Mouse (Mus musculus): ENCODE measurements around the gene Faim. TPM values are rescaled to one million over a fixed set of nuclear protein-coding genes. Genes with fewer than 3 reads are reported as not detected.
A peak's percentile ranks its signal among the peaks of the same experiment; 100 is the strongest.

The Faim gene
- polyA plus RNA-seq, 1 experiment from 2014 or later, result 74.7 TPM

GRCm38 (mm10) chr9:98979431-98980416, 6.4 kb upstream of the Faim start:
- H3K4me2 ChIP-seq (ENCODE audit: low read depth, low read length, severe bottlenecking), result peak overlapping the region; percentile 54
- WGBS, result 5% methylated on average over 29 of the region's 29 CpGs
- H3K36me3 ChIP-seq (ENCODE audit: control insufficient read depth, insufficient read depth, low read length), result no peaks in the 10 kb centered on the region
- DNase-seq (ENCODE audit: low spot score), result peak; percentile 95
- H3K9me3 ChIP-seq (ENCODE audit: control insufficient read depth, low read length), result no peaks in the 10 kb centered on the region
- peaks cover 14% of the 10 kb centered on the region for H3K27me3 ChIP-seq (ENCODE audit: control insufficient read depth, insufficient read depth, low read length)
- H3K4me1 ChIP-seq (replicated peaks; ENCODE audit: control insufficient read depth, insufficient read depth, low read length), result 0 out of 2 replicates have a peak, but pooled peaks cover 2% of the 10 kb centered on the region
- peak overlapping the region; percentile 35 for H3K9ac ChIP-seq (ENCODE audit: low read length)
- ATAC-seq (replicated peaks; ENCODE audit: low FRiP score), result peak; percentile 83
- H3K27ac ChIP-seq (ENCODE audit: low read depth, low read length), result no peak overlapping the region
- H3K4me3 ChIP-seq (ENCODE audit: low read depth, low read length), result peak overlapping the region; percentile 28

- Histone ChIP-seq H3K9ac (ENCODE audit: low read length) (peak overlapping the region; percentile 58), H3K4me2 (ENCODE audit: low read depth, low read length, severe bottlenecking) (peak overlapping the region; percentile 83), H3K4me1 (replicated peaks; ENCODE audit: control insufficient read depth, insufficient read depth, low read length) (peaks cover 4% of the 10 kb centered on the region; the same call in 1 of the 2 replicates), H3K27ac (ENCODE audit: low read depth, low read length) (no peak overlapping the region), H3K9me3 (ENCODE audit: control insufficient read depth, low read length) (no peaks in the 10 kb centered on the region), H3K36me3 (ENCODE audit: control insufficient read depth, insufficient read depth, low read length) (no peaks in the 10 kb centered on the region), H3K4me3 (ENCODE audit: low read depth, low read length) (peak overlapping the region; percentile 55), H3K27me3 (ENCODE audit: control insufficient read depth, insufficient read depth, low read length) (no peaks in the 10 kb centered on the region; the same call in 1 of the 2 replicates)
- DNase-seq (ENCODE audit: low spot score) (no peak), ATAC-seq (replicated peaks; ENCODE audit: low FRiP score) (peak; percentile 79)
- under 1% methylated on average over 50 of the region's 50 CpGs for WGBS
Measured at GRCm38 (mm10) chr9:98986476-98987096, 413 bp downstream of the Faim start.

GRCm38 (mm10) chr9:98987131-98987530, 958 bp downstream of the Faim start:
- 56% methylated on average over 9 of the region's 9 CpGs for WGBS
- Histone ChIP-seq H3K9ac (ENCODE audit: low read length) (peak overlapping the region; percentile 58), H3K4me3 (ENCODE audit: low read depth, low read length) (peak overlapping the region; percentile 55), H3K27me3 (ENCODE audit: control insufficient read depth, insufficient read depth, low read length) (no peaks in the 10 kb centered on the region; the same call in 1 of the 2 replicates), H3K4me2 (ENCODE audit: low read depth, low read length, severe bottlenecking) (peak overlapping the region; percentile 83), H3K9me3 (ENCODE audit: control insufficient read depth, low read length) (no peaks in the 10 kb centered on the region), H3K27ac (ENCODE audit: low read depth, low read length) (no peak overlapping the region), H3K36me3 (ENCODE audit: control insufficient read depth, insufficient read depth, low read length) (no peaks in the 10 kb centered on the region), H3K4me1 (replicated peaks; ENCODE audit: control insufficient read depth, insufficient read depth, low read length) (peaks cover 4% of the 10 kb centered on the region; the same call in 1 of the 2 replicates)
- ATAC-seq (replicated peaks; ENCODE audit: low FRiP score) (no peak), DNase-seq (ENCODE audit: low spot score) (no peak)

GRCm38 (mm10) chr9:98994103-98994502, 7.9 kb downstream of the Faim start:
- H3K4me3 ChIP-seq (ENCODE audit: low read depth, low read length), result no peak overlapping the region
- WGBS, result 88% methylated on average over 4 of the region's 4 CpGs

GRCm38 (mm10) chr9:98999881-99000339, 13.7 kb downstream of the Faim start:
- ATAC-seq (replicated peaks; ENCODE audit: low FRiP score) (no peak), DNase-seq (ENCODE audit: low spot score) (no peak)
- Histone ChIP-seq H3K27me3 (ENCODE audit: control insufficient read depth, insufficient read depth, low read length) (no peaks in the 10 kb centered on the region), H3K4me2 (ENCODE audit: low read depth, low read length, severe bottlenecking) (no peak overlapping the region), H3K36me3 (ENCODE audit: control insufficient read depth, insufficient read depth, low read length) (no peaks in the 10 kb centered on the region), H3K9ac (ENCODE audit: low read length) (no peak overlapping the region), H3K9me3 (ENCODE audit: control insufficient read depth, low read length) (no peaks in the 10 kb centered on the region), H3K27ac (ENCODE audit: low read depth, low read length) (no peak overlapping the region), H3K4me1 (replicated peaks; ENCODE audit: control insufficient read depth, insufficient read depth, low read length) (no peaks in the 10 kb centered on the region), H3K4me3 (ENCODE audit: low read depth, low read length) (no peak overlapping the region)
- WGBS, result 88% methylated on average over 9 of the region's 9 CpGs

More at GRCm38 (mm10) chr9:98994103-98994502, 7.9 kb downstream of the Faim start:
- Histone ChIP-seq H3K4me2 (ENCODE audit: low read depth, low read length, severe bottlenecking) (no peak overlapping the region), H3K27me3 (ENCODE audit: control insufficient read depth, insufficient read depth, low read length) (no peaks in the 10 kb centered on the region), H3K4me1 (replicated peaks; ENCODE audit: control insufficient read depth, insufficient read depth, low read length) (no peaks in the 10 kb centered on the region), H3K27ac (ENCODE audit: low read depth, low read length) (no peak overlapping the region), H3K36me3 (ENCODE audit: control insufficient read depth, insufficient read depth, low read length) (no peaks in the 10 kb centered on the region), H3K9ac (ENCODE audit: low read length) (no peak overlapping the region), H3K9me3 (ENCODE audit: control insufficient read depth, low read length) (no peaks in the 10 kb centered on the region)
- DNase-seq (ENCODE audit: low spot score) (no peak), ATAC-seq (replicated peaks; ENCODE audit: low FRiP score) (no peak)

- WGBS, result 87% methylated on average over 6 of the region's 6 CpGs
- DNase-seq (ENCODE audit: low spot score), result no peak
- no peak for ATAC-seq (replicated peaks; ENCODE audit: low FRiP score)
Measured at GRCm38 (mm10) chr9:99001326-99001725, 15.2 kb downstream of the Faim start.

GRCm38 (mm10) chr9:99009069-99009897, 23.1 kb downstream of the Faim start:
- H3K27me3 ChIP-seq (ENCODE audit: control insufficient read depth, insufficient read depth, low read length), result no peaks in the 10 kb centered on the region
- ATAC-seq (replicated peaks; ENCODE audit: low FRiP score), result no peak
- 86% methylated on average over 12 of the region's 12 CpGs for WGBS
- H3K9me3 ChIP-seq (ENCODE audit: control insufficient read depth, low read length), result no peaks in the 10 kb centered on the region
- H3K27ac ChIP-seq (ENCODE audit: low read depth, low read length), result no peak overlapping the region
- DNase-seq (ENCODE audit: low spot score), result no peak
- H3K4me1 ChIP-seq (replicated peaks; ENCODE audit: control insufficient read depth, insufficient read depth, low read length), result no peaks in the 10 kb centered on the region
- no peak overlapping the region for H3K9ac ChIP-seq (ENCODE audit: low read length)
- no peak overlapping the region for H3K4me2 ChIP-seq (ENCODE audit: low read depth, low read length, severe bottlenecking)
- H3K4me3 ChIP-seq (ENCODE audit: low read depth, low read length), result no peak overlapping the region
- no peaks in the 10 kb centered on the region for H3K36me3 ChIP-seq (ENCODE audit: control insufficient read depth, insufficient read depth, low read length)

More at GRCm38 (mm10) chr9:99001326-99001725, 15.2 kb downstream of the Faim start:
- H3K4me1 ChIP-seq (replicated peaks; ENCODE audit: control insufficient read depth, insufficient read depth, low read length), result no peaks in the 10 kb centered on the region
- H3K4me2 ChIP-seq (ENCODE audit: low read depth, low read length, severe bottlenecking), result no peak overlapping the region
- no peak overlapping the region for H3K9ac ChIP-seq (ENCODE audit: low read length)
- no peaks in the 10 kb centered on the region for H3K9me3 ChIP-seq (ENCODE audit: control insufficient read depth, low read length)
- no peak overlapping the region for H3K4me3 ChIP-seq (ENCODE audit: low read depth, low read length)
- no peaks in the 10 kb centered on the region for H3K27me3 ChIP-seq (ENCODE audit: control insufficient read depth, insufficient read depth, low read length)
- H3K36me3 ChIP-seq (ENCODE audit: control insufficient read depth, insufficient read depth, low read length), result no peaks in the 10 kb centered on the region
- no peak overlapping the region for H3K27ac ChIP-seq (ENCODE audit: low read depth, low read length)

GRCm38 (mm10) chr9:99009898-99010199, 23.7 kb downstream of the Faim start:
- H3K27ac ChIP-seq (ENCODE audit: low read depth, low read length), result no peak overlapping the region
- no peak overlapping the region for H3K4me2 ChIP-seq (ENCODE audit: low read depth, low read length, severe bottlenecking)
- WGBS, result 89% methylated on average over 3 of the region's 3 CpGs
- no peak overlapping the region for H3K4me3 ChIP-seq (ENCODE audit: low read depth, low read length)
- no peaks in the 10 kb centered on the region for H3K4me1 ChIP-seq (replicated peaks; ENCODE audit: control insufficient read depth, insufficient read depth, low read length)
- H3K36me3 ChIP-seq (ENCODE audit: control insufficient read depth, insufficient read depth, low read length), result no peaks in the 10 kb centered on the region
- H3K27me3 ChIP-seq (ENCODE audit: control insufficient read depth, insufficient read depth, low read length), result no peaks in the 10 kb centered on the region
- DNase-seq (ENCODE audit: low spot score) (no peak), ATAC-seq (replicated peaks; ENCODE audit: low FRiP score) (no peak)
- H3K9ac ChIP-seq (ENCODE audit: low read length), result no peak overlapping the region
- H3K9me3 ChIP-seq (ENCODE audit: control insufficient read depth, low read length), result no peaks in the 10 kb centered on the region

Data from forebrain, embryonic 11.5 days (tissue).